Mouse (Mus musculus) lung, postnatal 25 days (tissue): Measurements from ENCODE around the gene Slc25a35.
"Not testable (repeated sequence)": the region's sequence is repeated elsewhere in the genome, so short reads cannot be mapped to it uniquely, and the experiment has no call there.

ENCODE experiments used
- DNase-seq: peaks from one replicate; pipeline ENCODE4 v3.0.0; 2022; ENCODE audit warnings: low spot score

Slc25a35 gene

GRCm38 (mm10) chr11:68967337-68968282, at the start of gene Slc25a35:
Slc25a35 (plus strand) TSS chr11:68968131.
- peak; percentile 94 for DNase-seq

GRCm38 (mm10) chr11:68923191-68923590, 44.7 kb upstream of the Slc25a35 start:
- DNase-seq, result no peak

GRCm38 (mm10) chr11:68924749-68925148, 43.2 kb upstream of the Slc25a35 start:
- no peak for DNase-seq

GRCm38 (mm10) chr11:68926981-68927380, 41.0 kb upstream of the Slc25a35 start, which contains the start of gene Odf4:
Odf4 (minus strand) TSS chr11:68927081.
- DNase-seq, result no peak

GRCm38 (mm10) chr11:68929947-68930346, 38.0 kb upstream of the Slc25a35 start:
- DNase-seq, result no peak

- DNase-seq, result no peak
Measured at GRCm38 (mm10) chr11:68933885-68934507, 33.9 kb upstream of the Slc25a35 start.

- DNase-seq, result not testable (repeated sequence)
Measured at GRCm38 (mm10) chr11:68936951-68937350, 31.0 kb upstream of the Slc25a35 start.

GRCm38 (mm10) chr11:68939451-68940304, 28.3 kb upstream of the Slc25a35 start:
- DNase-seq, result peak; percentile 94

- DNase-seq, result no peak
Measured at GRCm38 (mm10) chr11:68940516-68940915, 27.4 kb upstream of the Slc25a35 start.

- no peak for DNase-seq
Measured at GRCm38 (mm10) chr11:68942731-68943130, 25.2 kb upstream of the Slc25a35 start.

- DNase-seq, result no peak
Measured at GRCm38 (mm10) chr11:68945245-68945644, 22.7 kb upstream of the Slc25a35 start.

GRCm38 (mm10) chr11:68946001-68946400, 21.9 kb upstream of the Slc25a35 start:
- DNase-seq, result no peak

- no peak for DNase-seq
Measured at GRCm38 (mm10) chr11:68946806-68947440, 21.0 kb upstream of the Slc25a35 start.

- no peak for DNase-seq
Measured at GRCm38 (mm10) chr11:68947542-68947993, 20.4 kb upstream of the Slc25a35 start.

- no peak for DNase-seq
Measured at GRCm38 (mm10) chr11:68953903-68954302, 14.0 kb upstream of the Slc25a35 start.

- no peak for DNase-seq
Measured at GRCm38 (mm10) chr11:68954408-68954807, 13.5 kb upstream of the Slc25a35 start.

GRCm38 (mm10) chr11:68955473-68955872, 12.5 kb upstream of the Slc25a35 start:
- no peak for DNase-seq

- DNase-seq, result peak; percentile 66
Measured at GRCm38 (mm10) chr11:68956107-68956506, 11.8 kb upstream of the Slc25a35 start.

GRCm38 (mm10) chr11:68956697-68957096, 11.2 kb upstream of the Slc25a35 start:
- peak; percentile 55 for DNase-seq

- peak; percentile 45 for DNase-seq
Measured at GRCm38 (mm10) chr11:68957308-68957707, 10.6 kb upstream of the Slc25a35 start, which contains the start of gene Arhgef15. Arhgef15 (minus strand) TSS chr11:68957480.

GRCm38 (mm10) chr11:68957971-68958370, 10.0 kb upstream of the Slc25a35 start:
- DNase-seq, result no peak
